Mouse (Mus musculus): ENCODE measurements around the gene Cs.

GRCm38 (mm10) chr10:128309654-128310053 is 27.9 kb upstream of the Cs start:
- TF ChIP-seq CTCF (IDR thresholded peaks at IDR 0.05; ENCODE audit: control insufficient read depth, insufficient read depth, insufficient read length) = no peak
- TF ChIP-seq USF1 (IDR thresholded peaks at IDR 0.05; ENCODE audit: low read depth) = no peak
- no peak for TF ChIP-seq MYOG (IDR thresholded peaks at IDR 0.05; ENCODE audit: control insufficient read depth, extremely low read depth, insufficient read length)
- TF ChIP-seq MYOD1 (IDR thresholded peaks at IDR 0.05; ENCODE audit: control insufficient read depth, insufficient read length, low read depth) = no peak
- no peak for TF ChIP-seq MAX (IDR thresholded peaks at IDR 0.05)
